Mouse (Mus musculus) liver, embryonic 14.5 days (tissue): ENCODE results near the gene B3galt1. TPM values are rescaled to one million over a fixed set of nuclear protein-coding genes. Genes with fewer than 3 reads are reported as not detected.

Experiments used
- ATAC-seq: fragments of 200-750 bp; cut with Nextera tagmentation; 2 replicates; pipeline ENCODE4 v1.8.0; 2017; ENCODE audit warnings: moderate number of reproducible peaks, mild to moderate bottlenecking, moderate library complexity; ENCODE audit not compliant: insufficient read depth
- DNase-seq, 3 experiments: peaks; one replicate each; pipeline ENCODE4 v3.0.0-alpha.2; 2012 to 2013; ENCODE audit warnings: low read depth in 3 of 3, low spot score in 3 of 3
- H3K27ac ChIP-seq: fragments of 300-500 bp; sonication (generic); 2 replicates; pipeline ENCODE4 v1.5.1; 2014; ENCODE audit warnings: moderate library complexity, mild to moderate bottlenecking, control low read depth, inconsistent platforms
- H3K27me3 ChIP-seq: fragments of 300-500 bp; sonication (generic); 2 replicates; pipeline ENCODE4 v1.6.1; 2014; ENCODE audit warnings: mild to moderate bottlenecking, low read length, moderate library complexity; ENCODE audit not compliant: control insufficient read depth, insufficient read depth
- H3K36me3 ChIP-seq: fragments of 300-500 bp; sonication (generic); replicated peaks from 2 replicates; pipeline ENCODE4 v1.6.1; 2014; ENCODE audit warnings: low read depth; ENCODE audit not compliant: control insufficient read depth, insufficient read depth
- H3K4me1 ChIP-seq, 2 experiments: fragments of 200-500 bp in 1 of 2; fragments of 300-500 bp in 1 of 2; sonication (generic) in 1 of 2; replicated peaks; 2 replicates each; pipeline ENCODE4 v1.6.1; 2012 to 2014; ENCODE audit warnings: antibody characterized with exemption in 1 of 2, inconsistent platforms in 1 of 2, low read length in 1 of 2; ENCODE audit not compliant: control insufficient read depth in 2 of 2, insufficient read depth in 2 of 2
- H3K4me2 ChIP-seq: fragments of 300-500 bp; sonication (generic); 2 replicates; pipeline ENCODE4 v1.6.1; 2014; ENCODE audit warnings: low read depth, mild to moderate bottlenecking, control low read depth, moderate library complexity
- H3K4me3 ChIP-seq, 2 experiments: fragments of 200-500 bp in 1 of 2; fragments of 300-500 bp in 1 of 2; sonication (generic) in 1 of 2; 2 replicates each; pipeline ENCODE4 v1.5.1; 2012 to 2014; ENCODE audit warnings: low read depth in 2 of 2, low read length in 2 of 2, mild to moderate bottlenecking in 2 of 2, control low read depth in 1 of 2, inconsistent platforms in 1 of 2, moderate library complexity in 1 of 2; ENCODE audit not compliant: insufficient read depth in 1 of 2
- H3K9ac ChIP-seq: fragments of 300-500 bp; sonication (generic); replicated peaks from 2 replicates; pipeline ENCODE4 v1.6.1; 2014; ENCODE audit warnings: mild to moderate bottlenecking, control low read depth, moderate library complexity
- H3K9me3 ChIP-seq: fragments of 300-500 bp; sonication (generic); 2 replicates; pipeline ENCODE4 v1.6.1; 2016; ENCODE audit warnings: low read length, mixed read lengths; ENCODE audit not compliant: control insufficient read depth
- CTCF ChIP-seq: IDR thresholded peaks from 2 replicates; pipeline ENCODE4 v1.5.1; 2016; ENCODE audit warnings: antibody characterized with exemption, low read depth, control low read depth
- EP300 ChIP-seq: IDR thresholded peaks from 2 replicates; pipeline ENCODE4 v1.6.1; 2016; ENCODE audit warnings: antibody characterized with exemption, low read depth
- WGBS: fragments of 180-500 bp; shearing (Covaris S2); extraction: QIAGEN DNeasy Blood & Tissue Kit; methylation state at CpG from one replicate; pipeline ENCODE4 v1.1.7; 2014; ENCODE audit not compliant: insufficient replicate concordance; 5-methylcytosine and 5-hydroxymethylcytosine counted together
- microRNA-seq: library from miRNA; unstranded; fragments of <30 nt; microRNA quantifications from one replicate; pipeline ENCODE4, GENCODE M21; 2016
- polyA plus RNA-seq, 2 experiments: library from polyadenylated mRNA; depleted of rRNA in 1 of 2; stranded (reverse) in 1 of 2; unstranded in 1 of 2; fragments of >200 nt; fragmentation: Nextera tagmentation in 1 of 2; extraction: Ambion mirVana in 1 of 2; gene quantifications; 2 replicates each; pipeline versions ENCODE4 v1.2.1 to v1.2.3; 2012 to 2014

The B3galt1 gene
- polyA plus RNA-seq, 2 experiments = 0.03 to 0.23 TPM

DNA sequence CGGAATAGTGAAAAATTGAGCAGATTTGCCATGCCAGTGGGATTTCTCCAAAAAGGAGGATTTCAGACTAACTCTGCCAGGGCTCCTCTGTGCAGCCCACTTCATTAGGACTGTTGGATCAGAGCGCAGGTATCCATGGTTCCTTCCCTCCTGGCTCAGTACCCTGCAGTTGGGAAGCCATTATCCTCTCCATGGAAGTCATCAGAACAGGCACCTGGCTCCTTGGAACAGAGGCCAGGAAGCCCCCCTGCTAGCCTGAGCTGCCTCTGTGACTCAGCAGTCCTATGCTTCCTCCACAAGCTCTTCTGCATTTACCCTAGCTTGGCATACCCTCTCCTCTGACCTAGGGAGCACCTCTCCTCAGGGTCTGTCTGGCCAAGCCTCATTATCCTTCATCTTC is 594.9 kb downstream of the B3galt1 start:
- no peak overlapping the region for H3K4me2 ChIP-seq
- H3K27me3 ChIP-seq = no peaks in the 10 kb centered on the region
- no peak overlapping the region for H3K27ac ChIP-seq
- no peaks in the 10 kb centered on the region for H3K4me1 ChIP-seq
- H3K9me3 ChIP-seq = no peaks in the 10 kb centered on the region
- DNase-seq (no peak), ATAC-seq (no peak)
- TF ChIP-seq CTCF = no peak
- no peak for TF ChIP-seq EP300
- H3K36me3 ChIP-seq = no peaks in the 10 kb centered on the region
- H3K4me3 ChIP-seq = no peak overlapping the region
- no peak overlapping the region for H3K9ac ChIP-seq
- 56% methylated on average over 2 of the region's 2 CpGs for WGBS

- WGBS = 55% methylated on average over 4 of the region's 4 CpGs
- Histone ChIP-seq H3K27ac (no peak overlapping the region), H3K27me3 (no peaks in the 10 kb centered on the region), H3K9ac (no peak overlapping the region), H3K36me3 (no peaks in the 10 kb centered on the region), H3K4me2 (no peak overlapping the region), H3K4me3 (no peak overlapping the region), H3K4me1 (no peaks in the 10 kb centered on the region), H3K9me3 (no peaks in the 10 kb centered on the region)
- TF ChIP-seq CTCF = no peak
- TF ChIP-seq EP300 = no peak
- ATAC-seq = no peak
- DNase-seq = no peak
Observed at GRCm38 (mm10) chr2:68162012-68162411, 596.3 kb downstream of the B3galt1 start.

DNA sequence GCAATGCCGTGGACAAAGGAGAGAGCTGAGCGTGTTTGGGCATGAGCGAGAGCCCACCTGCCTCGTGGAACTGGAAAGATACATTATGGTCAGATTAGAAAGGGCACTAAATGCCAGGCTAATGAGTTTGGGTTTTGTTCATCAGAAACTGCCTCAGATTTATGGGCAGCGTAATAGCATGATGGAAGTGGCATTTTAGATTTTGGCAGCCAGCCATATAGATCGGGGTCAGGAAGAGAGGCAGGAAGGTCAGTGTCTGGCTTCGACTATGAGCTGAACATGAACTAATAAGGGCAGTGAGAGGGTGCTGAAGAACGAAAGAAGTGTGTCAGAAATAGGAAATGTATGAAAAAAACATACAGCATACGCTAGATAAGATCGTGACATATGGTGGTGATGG is 605.6 kb downstream of the B3galt1 start:
- Histone ChIP-seq H3K9ac (no peak overlapping the region), H3K4me1 (no peaks in the 10 kb centered on the region), H3K27ac (no peak overlapping the region), H3K9me3 (no peaks in the 10 kb centered on the region), H3K36me3 (no peaks in the 10 kb centered on the region), H3K4me2 (no peak overlapping the region), H3K4me3 (no peak overlapping the region), H3K27me3 (no peaks in the 10 kb centered on the region)
- DNase-seq (no peak), ATAC-seq (no peak)
- WGBS = 61% methylated on average over 10 of the region's 10 CpGs
- no peak for TF ChIP-seq CTCF
- TF ChIP-seq EP300 = no peak

Small RNA genes lying within 50 kb of the gene (microRNA-seq; reads per million reads assigned to microRNA genes)
- gene Mir6335 = not detected
- not detected for gene Mir7224

Other genes starting within 250 kb of the B3galt1 start
- gene Gm21830, start 152.1 kb upstream of the B3galt1 start, polyA plus RNA-seq (2012; rRNA removed) = not detected in 2 replicates
- gene Gm21830, start 152.1 kb upstream of the B3galt1 start, polyA plus RNA-seq (2014; fragmentation: Nextera tagmentation; extraction: Ambion mirVana) = not detected in 2 replicates
- gene Gm26727, start 132.7 kb upstream of the B3galt1 start, polyA plus RNA-seq (2012; rRNA removed) = not detected in 2 replicates
- not detected in 2 replicates for gene Gm26727, start 132.7 kb upstream of the B3galt1 start, polyA plus RNA-seq (2014; fragmentation: Nextera tagmentation; extraction: Ambion mirVana)
- gene Xirp2, start 119.9 kb upstream of the B3galt1 start, polyA plus RNA-seq (2012; rRNA removed) = not detected in 2 replicates
- gene Xirp2, start 119.9 kb upstream of the B3galt1 start, polyA plus RNA-seq (2014; fragmentation: Nextera tagmentation; extraction: Ambion mirVana) = not detected in 2 replicates